Mouse (Mus musculus): Measurements from ENCODE around the gene Prr15.

GRCm38 (mm10) chr6:54352931-54353690, 27.5 kb downstream of the Prr15 start:
- no peak for TF ChIP-seq CTCF (IDR thresholded peaks at IDR 0.05; ENCODE audit: borderline replicate concordance, insufficient read depth, low read length)
- TF ChIP-seq POLR2A (IDR thresholded peaks at IDR 0.05; ENCODE audit: low read depth, low read length), result no peak

All from embryonic fibroblast, embryonic 13.5 days (primary cell).